Mouse (Mus musculus) C2C12 (cell line): Measurements from ENCODE around the gene Mettl8. TPM values are rescaled to one million over a fixed set of nuclear protein-coding genes. Genes with fewer than 3 reads are reported as not detected.

Experiments
- H3K27me3 ChIP-seq: one replicate; pipeline ENCODE4 v1.6.1; 2011; ENCODE audit not compliant: control insufficient read depth, insufficient read depth, insufficient read length
- H3K36me3 ChIP-seq: one replicate; pipeline ENCODE4 v1.6.1; 2011; ENCODE audit not compliant: control insufficient read depth, insufficient read depth
- H3K4me3 ChIP-seq: one replicate; pipeline ENCODE4 v1.5.1; 2011; ENCODE audit warnings: mild to moderate bottlenecking, control low read depth; ENCODE audit not compliant: poor library complexity, insufficient read depth, severe bottlenecking
- H3K79me2 ChIP-seq: one replicate; pipeline ENCODE4 v1.6.1; 2011; ENCODE audit not compliant: control insufficient read depth, insufficient read depth
- H3K79me3 ChIP-seq: one replicate; pipeline ENCODE4 v1.6.1; 2011; ENCODE audit warnings: low read depth, control low read depth
- H3ac ChIP-seq: one replicate; pipeline ENCODE3; 2011; ENCODE audit warnings: low read depth; ENCODE audit not compliant: control insufficient read depth, insufficient read length
- CEBPB ChIP-seq: IDR thresholded peaks from one replicate; pipeline ENCODE4 v1.6.1; 2011; ENCODE audit warnings: low read depth, mild to moderate bottlenecking, control low read depth, moderate library complexity
- CTCF ChIP-seq: IDR thresholded peaks from one replicate; pipeline ENCODE4 v1.5.1; 2011; ENCODE audit not compliant: control insufficient read depth, insufficient read depth, insufficient read length
- FOSL1 ChIP-seq: IDR thresholded peaks from one replicate; pipeline ENCODE4 v1.8.0; 2011; ENCODE audit warnings: mild to moderate bottlenecking, low read length; ENCODE audit not compliant: poor library complexity, insufficient read depth, severe bottlenecking
- MAX ChIP-seq: IDR thresholded peaks from one replicate; pipeline ENCODE4 v1.6.1; 2011; ENCODE audit warnings: mild to moderate bottlenecking, control low read depth
- MYOD1 ChIP-seq: IDR thresholded peaks from one replicate; pipeline ENCODE4 v1.6.1; 2011; ENCODE audit warnings: low read depth; ENCODE audit not compliant: control insufficient read depth, insufficient read length
- MYOG ChIP-seq: IDR thresholded peaks from one replicate; pipeline ENCODE4 v1.6.1; 2011; ENCODE audit not compliant: control insufficient read depth, insufficient read length; ENCODE audit errors: extremely low read depth
- USF1 ChIP-seq: IDR thresholded peaks from one replicate; pipeline ENCODE4 v1.6.1; 2011; ENCODE audit warnings: low read depth, mild to moderate bottlenecking, control low read depth, moderate library complexity
- polyA plus RNA-seq: library from polyadenylated mRNA; unstranded; fragments of >200 nt; fragmentation: generic; extraction: Trizol; gene quantifications from one replicate; pipeline ENCODE4 v1.2.1, GENCODE M21; 2012; ENCODE audit warnings: missing spikeins

Mettl8 gene
- polyA plus RNA-seq, 1 experiment: 8.5 TPM

DNA sequence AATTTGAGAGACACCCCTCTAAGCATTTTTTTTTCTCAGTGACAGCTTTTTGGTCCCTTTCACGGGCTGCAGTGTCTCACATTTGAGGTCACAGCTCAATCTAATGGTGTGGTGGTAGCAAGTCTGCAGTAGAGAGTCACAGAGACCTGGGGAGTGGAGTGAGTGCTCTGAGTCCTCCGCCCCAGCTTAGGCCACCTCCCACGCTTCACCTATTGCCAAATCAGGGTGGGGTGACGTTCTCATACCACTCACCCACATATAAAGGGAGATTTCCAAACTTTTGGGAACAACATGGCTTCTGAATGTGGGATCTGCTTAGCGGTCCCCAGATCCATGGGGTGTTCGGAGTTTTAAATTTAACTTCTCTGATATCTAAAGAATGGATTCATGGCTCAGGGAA is 132.6 kb downstream of the Mettl8 start:
- H3K4me3 ChIP-seq: no peak overlapping the region
- H3K27me3 ChIP-seq: peaks cover 5% of the 10 kb centered on the region
- no peak overlapping the region for H3ac ChIP-seq
- H3K79me2 ChIP-seq: no peaks in the 10 kb centered on the region
- TF ChIP-seq MYOG (no peak), FOSL1 (no peak), MYOD1 (no peak), CEBPB (no peak), MAX (no peak), CTCF (no peak), USF1 (no peak)
- H3K36me3 ChIP-seq: no peaks in the 10 kb centered on the region
- H3K79me3 ChIP-seq: no peaks in the 10 kb centered on the region

DNA sequence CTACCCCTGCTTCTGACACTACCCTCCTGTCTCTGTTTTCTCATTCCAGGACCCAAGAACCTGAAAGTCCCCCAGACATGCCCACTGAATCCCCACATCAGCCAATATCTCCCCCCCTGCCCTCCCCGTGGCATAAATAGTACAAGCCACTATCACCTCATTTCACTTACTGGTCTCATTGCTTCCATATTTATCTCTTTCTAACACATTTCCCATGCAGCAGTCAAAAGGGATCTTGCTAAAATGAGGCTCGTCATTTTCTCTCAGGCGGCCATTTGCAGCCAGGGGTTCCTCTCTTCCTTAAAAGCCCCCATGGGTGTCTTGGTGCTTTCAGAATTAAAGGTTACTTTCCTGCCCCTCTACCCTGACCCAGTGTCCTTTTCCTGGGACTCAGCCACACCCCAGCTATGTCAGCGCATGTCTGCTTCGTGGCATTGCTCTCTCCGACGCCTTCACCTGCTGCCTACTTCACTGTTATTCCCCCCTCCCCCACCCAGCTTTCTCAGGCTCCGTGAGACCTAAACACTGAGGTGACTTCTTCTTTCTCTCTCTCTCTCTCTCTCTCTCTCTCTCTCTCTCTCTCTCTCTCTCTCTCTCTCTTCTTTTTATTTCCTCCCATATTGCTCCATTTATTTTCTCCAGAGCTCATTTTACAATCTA is 134.3 kb downstream of the Mettl8 start:
- Histone ChIP-seq H3K36me3 (no peaks in the 10 kb centered on the region), H3K4me3 (no peak overlapping the region), H3K27me3 (peaks cover 9% of the 10 kb centered on the region), H3ac (no peak overlapping the region), H3K79me3 (no peaks in the 10 kb centered on the region), H3K79me2 (no peaks in the 10 kb centered on the region)
- TF ChIP-seq USF1: no peak

DNA sequence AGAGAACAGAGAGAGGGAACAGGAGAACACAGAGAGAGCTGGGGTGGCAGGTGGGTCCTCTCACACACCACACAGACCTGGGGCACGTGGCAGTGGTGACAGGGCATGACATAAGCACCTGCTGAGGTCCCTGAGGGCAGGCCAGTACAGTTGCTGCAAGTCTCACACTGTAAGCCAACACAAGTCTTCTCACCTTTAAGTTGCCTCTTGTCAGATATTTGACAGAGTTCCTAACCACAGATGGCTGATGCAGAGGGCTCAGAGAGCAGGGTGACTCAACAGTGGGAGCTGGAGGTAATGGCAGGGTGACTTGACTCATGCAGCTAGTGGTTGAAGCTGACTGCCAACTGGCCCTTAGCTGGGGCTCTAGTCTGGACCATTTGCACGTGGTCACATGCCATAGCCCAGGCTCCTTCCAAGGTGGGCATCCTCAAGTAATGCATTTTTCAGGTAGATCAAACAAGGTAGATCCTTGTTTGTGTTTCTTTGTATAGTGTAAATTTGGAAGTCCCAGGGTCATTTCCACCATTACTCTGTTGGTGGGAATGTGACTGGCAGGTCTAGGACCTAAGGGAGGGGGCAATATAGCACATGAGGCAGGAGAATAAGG is 135.4 kb downstream of the Mettl8 start:
- peaks cover 4% of the 10 kb centered on the region for H3K27me3 ChIP-seq
- H3K79me3 ChIP-seq: no peaks in the 10 kb centered on the region
- H3K4me3 ChIP-seq: no peak overlapping the region
- TF ChIP-seq MAX (peak; percentile 44), CEBPB (no peak), MYOD1 (peak; percentile 68), MYOG (no peak), FOSL1 (peak; percentile 43), USF1 (peak; percentile 68), CTCF (no peak)
- no peak overlapping the region for H3ac ChIP-seq
- no peaks in the 10 kb centered on the region for H3K79me2 ChIP-seq
- no peaks in the 10 kb centered on the region for H3K36me3 ChIP-seq

DNA sequence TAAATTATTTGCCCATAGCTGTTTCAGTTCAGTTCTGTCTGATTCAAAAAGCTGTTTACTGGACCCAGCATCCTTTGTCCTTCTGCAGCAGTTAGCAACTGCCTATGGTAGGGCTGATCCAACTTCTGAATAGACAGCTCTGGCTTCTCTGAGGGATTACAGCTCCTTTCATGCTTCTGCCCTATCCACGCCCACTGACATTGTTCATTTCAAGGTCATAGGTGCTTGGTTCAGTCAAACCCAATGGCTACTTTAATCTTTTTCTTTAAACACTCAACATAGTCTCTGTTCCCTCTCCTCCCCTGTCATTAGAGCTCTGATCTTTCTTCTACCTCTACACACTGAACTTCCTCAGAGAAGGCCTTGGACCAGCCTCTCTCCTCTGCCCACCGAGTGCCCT is 136.9 kb downstream of the Mettl8 start:
- H3K79me3 ChIP-seq: no peaks in the 10 kb centered on the region
- H3K27me3 ChIP-seq: peaks cover 4% of the 10 kb centered on the region
- H3ac ChIP-seq: no peak overlapping the region
- no peaks in the 10 kb centered on the region for H3K36me3 ChIP-seq
- no peaks in the 10 kb centered on the region for H3K79me2 ChIP-seq
- TF ChIP-seq CEBPB: no peak
- no peak overlapping the region for H3K4me3 ChIP-seq

Other genes with a start within 250 kb of the Mettl8 start
- gene Tlk1, start 229.9 kb downstream of the Mettl8 start, polyA plus RNA-seq: 8.1 TPM
- 2.0 TPM for gene Dcaf17, start 255 bp downstream of the Mettl8 start, polyA plus RNA-seq
- not detected for gene Cybrd1, start 62.3 kb upstream of the Mettl8 start, polyA plus RNA-seq
- 52.1 TPM for gene Dync1i2, start 156.1 kb upstream of the Mettl8 start, polyA plus RNA-seq